Mouse (Mus musculus): ENCODE data around the gene Ssbp4. TPM values are rescaled to one million over a fixed set of nuclear protein-coding genes. Genes with fewer than 3 reads are reported as not detected.

The Ssbp4 gene
- polyA plus RNA-seq, 1 experiment = 181 TPM

DNA sequence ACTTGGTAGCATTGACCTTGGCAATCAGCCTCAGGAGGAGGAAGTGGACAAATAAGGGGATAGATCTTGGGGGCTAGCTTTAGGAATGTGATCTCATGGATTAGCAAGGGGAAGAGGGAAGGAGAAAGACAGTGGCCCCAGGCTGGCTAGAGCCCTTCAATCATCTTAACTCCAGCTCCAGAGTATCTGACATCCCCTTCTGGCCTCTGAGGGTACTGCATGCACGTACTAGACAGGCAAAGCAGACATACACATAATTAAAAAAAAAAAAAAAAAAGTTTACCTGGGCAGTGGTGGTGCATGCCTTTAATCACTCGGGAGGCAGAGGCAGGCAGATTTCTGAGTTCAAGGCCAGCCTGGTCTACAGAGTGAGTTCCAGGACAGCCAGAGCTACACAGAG is 35.4 kb upstream of the Ssbp4 start:
- 80% methylated on average over 2 of the region's 2 CpGs for WGBS
- Histone ChIP-seq H3K27ac (ENCODE audit: insufficient read depth, low read length) (no peak overlapping the region), H3K4me1 (ENCODE audit: control insufficient read depth, insufficient read depth, low read length) (peaks cover 1% of the 10 kb centered on the region; the same call in 1 of the 2 replicates), H3K4me3 (replicated peaks; ENCODE audit: insufficient read depth, low read depth, low read length) (no peak overlapping the region), H3K27me3 (ENCODE audit: control insufficient read depth, insufficient read depth, low read length) (no peaks in the 10 kb centered on the region)
- DNase-seq = no peak
- TF ChIP-seq CTCF (IDR thresholded peaks at IDR 0.05; ENCODE audit: borderline replicate concordance, insufficient read depth, low read depth, low read length) = 0 out of 2 replicates have a peak, but pooled peaks have one; percentile 11
- TF ChIP-seq POLR2A (IDR thresholded peaks at IDR 0.05; ENCODE audit: borderline replicate concordance, insufficient read depth, low read length) = no peak

- no peak for DNase-seq
- H3K4me1 ChIP-seq (ENCODE audit: control insufficient read depth, insufficient read depth, low read length) = no peaks in the 10 kb centered on the region
- TF ChIP-seq POLR2A (IDR thresholded peaks at IDR 0.05; ENCODE audit: borderline replicate concordance, insufficient read depth, low read length) (no peak), CTCF (IDR thresholded peaks at IDR 0.05; ENCODE audit: borderline replicate concordance, insufficient read depth, low read depth, low read length) (no peak)
- H3K4me3 ChIP-seq (replicated peaks; ENCODE audit: insufficient read depth, low read depth, low read length) = no peak overlapping the region
- WGBS = 67% methylated on average over 3 of the region's 3 CpGs
- no peak overlapping the region for H3K27ac ChIP-seq (ENCODE audit: insufficient read depth, low read length)
- no peaks in the 10 kb centered on the region for H3K27me3 ChIP-seq (ENCODE audit: control insufficient read depth, insufficient read depth, low read length)
Observed at GRCm38 (mm10) chr8:70643019-70643418, 34.3 kb upstream of the Ssbp4 start.

GRCm38 (mm10) chr8:70638752-70639151 is 30.1 kb upstream of the Ssbp4 start:
- H3K27me3 ChIP-seq (ENCODE audit: control insufficient read depth, insufficient read depth, low read length) = no peaks in the 10 kb centered on the region
- H3K4me1 ChIP-seq (ENCODE audit: control insufficient read depth, insufficient read depth, low read length) = no peaks in the 10 kb centered on the region
- 75% methylated on average over 9 of the region's 9 CpGs for whole genome bisulfite sequencing
- no peak overlapping the region for H3K4me3 ChIP-seq (replicated peaks; ENCODE audit: insufficient read depth, low read depth, low read length)
- DNase-seq = no peak
- TF ChIP-seq CTCF (IDR thresholded peaks at IDR 0.05; ENCODE audit: borderline replicate concordance, insufficient read depth, low read depth, low read length) (no peak), POLR2A (IDR thresholded peaks at IDR 0.05; ENCODE audit: borderline replicate concordance, insufficient read depth, low read length) (no peak)
- no peak overlapping the region for H3K27ac ChIP-seq (ENCODE audit: insufficient read depth, low read length)

- DNase-seq = no peak
- no peaks in the 10 kb centered on the region for H3K27me3 ChIP-seq (ENCODE audit: control insufficient read depth, insufficient read depth, low read length)
- no peak overlapping the region for H3K4me3 ChIP-seq (replicated peaks; ENCODE audit: insufficient read depth, low read depth, low read length)
- WGBS = 58% methylated on average over 8 of the region's 8 CpGs
- TF ChIP-seq CTCF (IDR thresholded peaks at IDR 0.05; ENCODE audit: borderline replicate concordance, insufficient read depth, low read depth, low read length) (no peak), POLR2A (IDR thresholded peaks at IDR 0.05; ENCODE audit: borderline replicate concordance, insufficient read depth, low read length) (no peak)
- no peak overlapping the region for H3K27ac ChIP-seq (ENCODE audit: insufficient read depth, low read length)
- no peaks in the 10 kb centered on the region for H3K4me1 ChIP-seq (ENCODE audit: control insufficient read depth, insufficient read depth, low read length)
Observed at GRCm38 (mm10) chr8:70636838-70637237, 28.2 kb upstream of the Ssbp4 start.

- no peaks in the 10 kb centered on the region for H3K4me1 ChIP-seq (ENCODE audit: control insufficient read depth, insufficient read depth, low read length)
- no peak for DNase-seq
- H3K4me3 ChIP-seq (replicated peaks; ENCODE audit: insufficient read depth, low read depth, low read length) = no peak overlapping the region
- 73% methylated on average over 6 of the region's 6 CpGs for WGBS
- no peaks in the 10 kb centered on the region for H3K27me3 ChIP-seq (ENCODE audit: control insufficient read depth, insufficient read depth, low read length)
- TF ChIP-seq CTCF (IDR thresholded peaks at IDR 0.05; ENCODE audit: borderline replicate concordance, insufficient read depth, low read depth, low read length) (no peak), POLR2A (IDR thresholded peaks at IDR 0.05; ENCODE audit: borderline replicate concordance, insufficient read depth, low read length) (no peak)
- no peak overlapping the region for H3K27ac ChIP-seq (ENCODE audit: insufficient read depth, low read length)
Observed at GRCm38 (mm10) chr8:70635527-70635926, 26.9 kb upstream of the Ssbp4 start.

DNA sequence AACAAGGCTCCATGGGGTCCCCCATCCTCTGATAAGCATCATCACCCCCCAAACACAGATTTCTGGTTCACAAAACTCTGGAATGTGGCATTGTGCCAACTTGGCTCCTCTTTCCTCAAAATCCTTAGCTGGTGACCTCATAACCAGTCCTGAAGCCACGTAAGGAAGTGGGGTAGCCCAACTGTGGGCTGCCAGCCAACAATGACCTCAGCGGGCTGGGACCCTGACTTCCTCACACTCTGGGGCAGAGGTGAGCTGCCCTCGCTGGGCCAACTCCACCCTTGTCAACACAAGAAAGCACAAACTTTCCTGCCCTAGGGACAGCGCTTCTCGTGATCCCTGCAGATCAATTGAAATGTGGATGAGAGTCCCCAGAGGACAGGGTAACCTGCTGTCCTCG is 25.4 kb upstream of the Ssbp4 start:
- H3K4me1 ChIP-seq (ENCODE audit: control insufficient read depth, insufficient read depth, low read length) = no peaks in the 10 kb centered on the region
- 43% methylated on average over 6 of the region's 6 CpGs for WGBS
- DNase-seq = no peak
- no peak overlapping the region for H3K27ac ChIP-seq (ENCODE audit: insufficient read depth, low read length)
- no peaks in the 10 kb centered on the region for H3K27me3 ChIP-seq (ENCODE audit: control insufficient read depth, insufficient read depth, low read length)
- H3K4me3 ChIP-seq (replicated peaks; ENCODE audit: insufficient read depth, low read depth, low read length) = no peak overlapping the region
- no peak for TF ChIP-seq CTCF (IDR thresholded peaks at IDR 0.05; ENCODE audit: borderline replicate concordance, insufficient read depth, low read depth, low read length)
- TF ChIP-seq POLR2A (IDR thresholded peaks at IDR 0.05; ENCODE audit: borderline replicate concordance, insufficient read depth, low read length) = no peak

GRCm38 (mm10) chr8:70632346-70632892 is 23.7 kb upstream of the Ssbp4 start, which contains the start of gene Gdf15:
TSS of gene Gdf15 (minus strand) at chr8:70632456.
- WGBS = 84% methylated on average over 6 of the region's 6 CpGs

DNA sequence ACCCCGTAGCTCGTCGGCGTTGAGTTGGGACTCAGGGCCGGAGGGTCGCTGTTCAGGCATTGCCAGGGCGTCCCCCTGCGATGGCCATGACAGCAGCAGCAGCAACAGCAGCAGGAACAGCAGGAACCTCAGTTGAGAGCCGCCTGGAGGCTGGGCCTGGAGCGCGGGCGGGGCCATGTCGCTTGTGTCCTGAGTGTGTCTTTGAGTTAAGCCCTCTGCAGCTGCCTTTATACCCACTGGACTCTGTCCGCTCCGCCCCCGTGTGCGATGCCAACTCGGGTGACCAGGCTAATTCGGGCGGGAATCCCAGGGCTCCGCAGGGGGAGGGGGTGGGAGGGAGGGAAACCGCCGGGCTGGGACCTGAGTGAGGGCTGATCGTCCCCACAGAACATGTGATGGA is 22.8 kb upstream of the Ssbp4 start:
- TF ChIP-seq POLR2A (IDR thresholded peaks at IDR 0.05; ENCODE audit: borderline replicate concordance, insufficient read depth, low read length) (no peak), CTCF (IDR thresholded peaks at IDR 0.05; ENCODE audit: borderline replicate concordance, insufficient read depth, low read depth, low read length) (no peak)
- no peak for DNase-seq
- no peaks in the 10 kb centered on the region for H3K4me1 ChIP-seq (ENCODE audit: control insufficient read depth, insufficient read depth, low read length)
- H3K4me3 ChIP-seq (replicated peaks; ENCODE audit: insufficient read depth, low read depth, low read length) = no peak overlapping the region
- no peak overlapping the region for H3K27ac ChIP-seq (ENCODE audit: insufficient read depth, low read length)
- no peaks in the 10 kb centered on the region for H3K27me3 ChIP-seq (ENCODE audit: control insufficient read depth, insufficient read depth, low read length)
- WGBS = 5% methylated on average over 23 of the region's 24 CpGs

More at GRCm38 (mm10) chr8:70632346-70632892, 23.7 kb upstream of the Ssbp4 start, which contains the start of gene Gdf15:
- TF ChIP-seq CTCF (IDR thresholded peaks at IDR 0.05; ENCODE audit: borderline replicate concordance, insufficient read depth, low read depth, low read length) (no peak), POLR2A (IDR thresholded peaks at IDR 0.05; ENCODE audit: borderline replicate concordance, insufficient read depth, low read length) (no peak)
- H3K4me1 ChIP-seq (ENCODE audit: control insufficient read depth, insufficient read depth, low read length) = no peaks in the 10 kb centered on the region
- no peak for DNase-seq
- H3K27ac ChIP-seq (ENCODE audit: insufficient read depth, low read length) = no peak within 1 kb of the TSS
- no peaks in the 10 kb centered on the region for H3K27me3 ChIP-seq (ENCODE audit: control insufficient read depth, insufficient read depth, low read length)
- no peak within 1 kb of the TSS for H3K4me3 ChIP-seq (replicated peaks; ENCODE audit: insufficient read depth, low read depth, low read length)

Measured in cerebellum, adult 2 months (tissue).